Mouse (Mus musculus) olfactory bulb, adult 2 months (tissue): ENCODE measurements around the gene Rnf150.

Experiments used
- CTCF ChIP-seq: fragments of 200-500 bp; IDR thresholded peaks from 2 replicates; pipeline ENCODE4 v1.5.1; 2012; ENCODE audit warnings: low read depth, mild to moderate bottlenecking, low read length, moderate library complexity; ENCODE audit not compliant: insufficient read depth
- POLR2A ChIP-seq: fragments of 200-500 bp; IDR thresholded peaks from 2 replicates; pipeline ENCODE4 v1.6.1; 2012; ENCODE audit warnings: mild to moderate bottlenecking, low read depth, low read length, moderate library complexity; ENCODE audit not compliant: insufficient read depth

DNA sequence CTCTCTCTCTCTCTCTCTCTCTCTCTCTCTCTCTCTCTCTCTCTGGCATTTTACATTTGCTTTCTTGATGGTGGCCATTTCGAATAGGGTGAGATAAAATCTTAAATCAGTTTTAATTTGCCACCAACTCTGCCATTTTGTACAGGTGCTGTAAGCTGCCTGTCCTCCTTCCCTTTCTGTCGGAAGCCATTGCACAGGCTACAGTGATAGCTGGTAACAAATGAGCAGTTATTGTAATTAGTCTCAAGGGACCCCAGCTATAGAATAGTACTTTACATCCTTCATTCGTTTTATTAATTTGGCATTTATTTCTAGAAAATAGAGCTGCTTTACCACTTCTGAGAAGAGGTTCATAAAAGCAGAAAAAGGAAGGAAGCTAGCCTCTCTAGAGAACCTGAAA is 198.7 kb downstream of the Rnf150 start:
- TF ChIP-seq POLR2A (no peak), CTCF (no peak)
